Mouse (Mus musculus) stomach, postnatal 0 days (tissue): Measurements from ENCODE around the gene Cacnb4.

Experiments used
- CTCF ChIP-seq: IDR thresholded peaks from 2 replicates; pipeline ENCODE4 v1.5.1; 2016; ENCODE audit warnings: antibody characterized with exemption, low read depth, mild to moderate bottlenecking, moderate library complexity
- EP300 ChIP-seq: optimal IDR thresholded peaks from 2 replicates; pipeline ENCODE3; 2016; ENCODE audit warnings: antibody characterized with exemption

DNA sequence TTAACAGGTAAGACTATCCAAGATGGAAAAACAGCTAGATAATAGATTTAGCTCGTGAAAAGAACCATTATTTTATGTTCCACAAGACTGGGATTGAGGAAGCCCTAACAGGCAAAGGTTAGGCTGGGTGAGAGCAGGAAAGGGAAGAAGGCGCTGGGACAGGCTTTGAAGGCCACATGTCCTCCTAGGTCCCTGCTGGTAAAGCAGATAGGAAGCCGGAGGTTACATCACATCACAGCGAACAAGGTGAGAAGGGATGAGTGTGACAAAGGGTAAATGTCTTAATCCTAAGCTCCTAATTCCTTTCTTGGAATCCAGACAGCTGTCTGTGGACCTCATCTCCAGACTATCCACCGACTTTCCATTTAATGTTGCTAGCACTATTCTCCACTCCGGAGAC is 257.3 kb downstream of the Cacnb4 start:
- TF ChIP-seq CTCF (no peak), EP300 (no peak)
